Mouse (Mus musculus): Measurements from ENCODE around the gene Cabp4.

GRCm38 (mm10) chr19:4124432-4124831, 19.4 kb downstream of the Cabp4 start:
- no peak for TF ChIP-seq CTCF (IDR thresholded peaks at IDR 0.05; ENCODE audit: extremely low read depth, insufficient read depth, insufficient read length, insufficient replicate concordance)
- TF ChIP-seq POLR2A (IDR thresholded peaks at IDR 0.05; ENCODE audit: low read depth, low read length): no peak
